Mouse (Mus musculus) left cerebral cortex, adult 8-10 months (tissue): ENCODE measurements at regions not wholly inside any gene's neighbourhood (a gene's known extent, or its start where the extent isn't known, plus 50 kb on each side); places are given as distances from the start of the nearest gene placed in this dataset.
A peak's percentile ranks its signal among the peaks of the same experiment; 100 is the strongest.

Source experiments
- DNase-seq, 2 experiments: peaks; one replicate each; pipeline ENCODE4 v3.0.0; 2022; ENCODE audit warnings: low spot score in 2 of 2

- DNase-seq, result no peak
Observed at GRCm38 (mm10) chr6:111882557-111882956, 391.0 kb upstream of the Lmcd1 start.

- no peak for DNase-seq
Observed at GRCm38 (mm10) chr6:111883946-111884345, 389.6 kb upstream of the Lmcd1 start.

- DNase-seq, result no peak
Observed at GRCm38 (mm10) chr6:111911997-111912396, 361.6 kb upstream of the Lmcd1 start.

GRCm38 (mm10) chr6:111913771-111914405 is 359.7 kb upstream of the Lmcd1 start:
- no peak for DNase-seq

GRCm38 (mm10) chr6:111917248-111917721 is 356.3 kb upstream of the Lmcd1 start:
- no peak for DNase-seq

- no peak for DNase-seq
Observed at GRCm38 (mm10) chr6:111917868-111918597, 355.5 kb upstream of the Lmcd1 start.

GRCm38 (mm10) chr6:111932596-111932995 is 341.0 kb upstream of the Lmcd1 start:
- no peak for DNase-seq

- no peak for DNase-seq
Observed at GRCm38 (mm10) chr6:111954401-111954800, 319.2 kb upstream of the Lmcd1 start.

GRCm38 (mm10) chr6:111965766-111966165 is 307.8 kb upstream of the Lmcd1 start:
- no peak for DNase-seq

- DNase-seq, result no peak
Observed at GRCm38 (mm10) chr6:111985452-111985851, 288.1 kb upstream of the Lmcd1 start.

GRCm38 (mm10) chr6:111995823-111996222 is 277.7 kb upstream of the Lmcd1 start:
- no peak for DNase-seq

- DNase-seq, result no peak
Observed at GRCm38 (mm10) chr6:112003784-112004471, 269.6 kb upstream of the Lmcd1 start.

GRCm38 (mm10) chr6:112026261-112027205 is 247.0 kb upstream of the Lmcd1 start:
- DNase-seq, result no peak

GRCm38 (mm10) chr6:112050548-112051184 is 222.9 kb upstream of the Lmcd1 start:
- DNase-seq, result no peak

GRCm38 (mm10) chr6:112052193-112052592 is 221.4 kb upstream of the Lmcd1 start:
- no peak for DNase-seq

GRCm38 (mm10) chr6:112057895-112058294 is 215.7 kb upstream of the Lmcd1 start:
- DNase-seq, result peak in 1 of 2 experiments; percentile 7

GRCm38 (mm10) chr6:112062956-112063355 is 210.6 kb upstream of the Lmcd1 start:
- no peak for DNase-seq

- DNase-seq, result no peak
Observed at GRCm38 (mm10) chr6:112090597-112090996, 183.0 kb upstream of the Lmcd1 start.

- peak; percentile 28 to 31 for DNase-seq
Observed at GRCm38 (mm10) chr6:112091125-112091763, 182.3 kb upstream of the Lmcd1 start.

GRCm38 (mm10) chr6:112093300-112093699 is 180.3 kb upstream of the Lmcd1 start:
- no peak for DNase-seq
